Mouse (Mus musculus) CD8-positive naive resting alpha-beta T cell, adult 2 months (primary cell): ENCODE data around the gene Yipf7.

Source experiments
- DNase-seq, 2 experiments: peaks; one replicate each; pipeline ENCODE4 v3.0.0; 2022; ENCODE audit warnings: low read depth in 2 of 2, low spot score in 2 of 2

Gene Yipf7

DNA sequence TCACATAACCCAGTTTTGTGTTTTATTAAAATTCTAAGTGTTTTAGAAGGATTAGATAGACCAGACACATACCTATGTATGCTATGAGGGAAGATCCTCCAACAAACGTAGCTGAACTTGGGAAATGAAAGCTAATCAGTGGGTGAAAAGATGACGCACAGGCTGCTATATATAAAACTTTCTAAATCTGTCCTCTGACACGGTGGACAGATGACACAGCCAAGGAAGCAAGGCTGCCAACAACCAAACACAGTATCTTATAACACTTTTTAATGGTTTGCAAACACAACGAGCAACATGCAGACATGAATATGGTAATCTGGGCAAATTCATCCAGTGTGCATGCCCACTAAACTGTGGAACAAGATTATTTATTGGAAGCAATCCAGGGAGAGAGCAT lies at the start of gene Yipf7:
Gene Yipf7 (minus strand): TSS at position 160 of the 400 bp plus-strand sequence.
- DNase-seq = no peak

DNA sequence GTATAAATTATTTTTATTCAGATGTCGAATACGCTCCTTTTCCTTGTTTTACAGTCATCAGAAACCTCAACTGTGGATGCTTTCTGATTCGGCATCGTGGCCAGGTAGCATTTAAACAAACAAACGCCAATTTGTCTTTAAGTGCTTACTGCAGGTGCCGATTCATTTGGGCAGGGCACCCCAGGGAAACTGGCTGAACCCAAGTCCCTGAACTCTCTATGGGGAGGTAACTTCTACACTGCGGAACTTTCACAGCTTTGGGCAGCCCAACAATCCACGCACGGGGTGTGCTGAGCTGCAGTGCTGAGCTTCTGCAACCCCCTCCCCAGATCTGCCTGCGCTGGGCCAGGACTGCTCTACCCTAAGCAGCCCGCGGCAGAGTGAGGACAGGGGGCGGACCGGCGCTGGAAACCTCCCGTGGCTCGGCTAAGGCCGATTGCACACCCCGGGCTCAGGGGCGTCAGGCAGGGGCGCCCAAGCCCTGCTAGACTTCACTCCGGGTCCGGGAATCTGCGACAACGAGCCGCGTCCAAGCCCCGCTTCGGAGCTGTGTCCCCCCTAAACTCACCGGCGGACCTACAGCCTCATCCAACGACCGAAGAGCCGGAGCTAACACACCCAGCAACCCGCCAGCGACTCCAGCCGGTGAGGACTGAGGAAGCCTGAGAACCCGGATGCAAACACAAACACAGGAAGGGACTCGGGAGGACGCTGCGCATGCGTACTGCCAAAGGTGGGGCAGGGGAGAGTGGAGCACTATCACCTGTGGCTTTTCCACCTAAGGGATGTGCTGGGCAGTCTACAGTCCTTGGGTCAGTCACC lies 49.4 kb upstream of the Yipf7 start, which contains the start of gene Gnpda2:
Gene Gnpda2 (minus strand): TSS at position 701 of the 822 bp plus-strand sequence.
- peak; percentile 65 to 69 for DNase-seq

DNA sequence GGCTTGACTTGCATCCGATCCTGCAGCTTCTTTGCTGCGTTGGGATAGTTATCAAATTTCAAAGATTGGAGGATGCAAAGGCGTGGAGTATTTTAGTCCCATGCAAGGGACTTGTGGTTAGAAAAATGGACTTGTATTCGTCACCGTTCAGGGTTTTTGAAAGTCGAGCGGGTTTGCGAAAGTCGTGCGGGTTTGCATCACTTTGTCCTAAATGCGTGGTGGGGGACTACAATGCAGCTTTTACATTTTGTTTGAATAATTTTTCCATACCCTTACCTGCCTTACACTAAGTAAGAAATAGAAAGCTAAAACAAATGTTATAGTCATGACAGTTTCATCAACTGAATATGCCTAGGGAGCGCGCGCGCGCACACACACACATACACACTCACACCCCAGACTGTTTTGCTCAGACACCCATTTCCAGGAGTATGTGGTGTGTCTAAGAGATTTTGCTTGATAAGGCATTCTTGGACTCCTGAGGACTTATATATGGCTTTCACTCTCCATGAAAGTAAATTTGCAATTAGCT lies 15.0 kb upstream of the Yipf7 start:
- no peak for DNase-seq

DNA sequence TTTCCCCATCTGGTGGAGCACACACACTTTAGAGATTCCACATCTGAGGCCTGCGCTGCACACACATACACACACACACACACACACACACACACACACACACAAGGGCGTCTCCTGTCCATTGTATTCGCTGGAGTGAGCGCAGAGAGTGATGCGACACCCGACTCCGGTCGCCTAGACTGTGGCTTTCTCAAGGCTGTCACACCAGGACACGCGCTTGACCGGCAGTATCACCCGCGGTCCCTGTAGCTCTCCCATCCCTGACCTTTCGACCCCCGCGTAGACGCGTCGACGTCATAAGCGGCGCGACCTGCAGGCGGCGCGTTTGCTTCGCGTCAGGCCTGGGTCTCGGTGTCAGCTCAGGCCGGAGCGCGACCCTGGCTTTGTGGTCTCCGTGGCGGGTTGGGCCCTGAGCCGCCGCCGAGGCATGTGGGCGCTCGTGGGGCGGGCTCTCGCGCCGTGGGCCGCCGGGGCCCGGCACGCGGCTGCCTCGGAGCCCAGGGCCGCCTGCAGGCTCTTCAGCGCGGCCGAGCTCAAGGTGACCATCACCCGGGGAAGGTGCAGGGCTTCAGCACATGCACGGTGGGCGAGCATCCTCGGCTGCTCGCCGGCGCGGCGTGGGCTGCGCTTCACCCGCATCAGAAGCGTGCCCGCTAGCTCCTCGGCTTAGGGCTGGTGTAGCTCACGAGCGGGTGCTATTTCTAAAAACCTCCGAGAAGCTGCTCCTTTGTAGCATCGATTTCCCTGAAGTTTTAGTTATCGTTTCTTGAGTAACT lies 14.4 kb upstream of the Yipf7 start, which contains the start of gene Guf1:
Gene Guf1 (plus strand): TSS at position 296 of the 776 bp plus-strand sequence.
- peak; percentile 84 to 90 for DNase-seq

DNA sequence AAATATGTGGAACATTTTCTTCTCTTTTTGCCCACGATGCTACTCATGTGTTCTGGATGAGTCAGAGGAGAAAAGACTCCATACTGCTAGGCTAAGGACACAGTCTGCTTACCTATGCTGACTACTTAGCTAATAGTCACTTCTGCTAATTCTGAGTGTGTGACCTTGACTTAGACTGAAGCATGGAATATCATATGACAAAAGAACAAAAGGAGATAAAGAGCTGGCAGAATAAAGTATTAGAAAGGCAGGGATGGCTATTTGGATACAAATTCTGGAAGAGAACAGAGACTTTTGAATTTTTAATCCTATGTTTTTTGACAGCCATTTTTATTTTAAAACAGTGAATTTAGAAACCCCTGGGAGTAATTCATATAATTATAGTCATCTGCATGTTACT lies 768 bp downstream of the Yipf7 start:
- DNase-seq = no peak

DNA sequence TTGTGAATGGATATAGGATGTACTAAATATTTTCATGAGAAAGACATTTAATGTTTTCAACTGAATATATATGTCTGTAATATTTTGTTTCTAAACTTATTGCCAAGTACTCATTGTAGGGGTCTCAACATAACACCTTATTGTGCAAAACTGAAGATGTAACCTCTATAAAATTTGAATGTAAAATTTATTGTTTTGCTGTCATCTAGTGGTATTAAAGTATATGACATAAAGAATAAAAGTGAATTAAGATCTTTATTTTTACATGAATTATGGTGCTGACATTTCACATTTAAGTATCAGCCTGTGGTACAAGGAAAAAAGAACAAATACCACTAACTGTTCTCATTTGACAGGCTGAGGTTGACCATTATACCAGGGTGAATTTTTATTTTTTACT lies 18.5 kb downstream of the Yipf7 start:
- DNase-seq = no peak

DNA sequence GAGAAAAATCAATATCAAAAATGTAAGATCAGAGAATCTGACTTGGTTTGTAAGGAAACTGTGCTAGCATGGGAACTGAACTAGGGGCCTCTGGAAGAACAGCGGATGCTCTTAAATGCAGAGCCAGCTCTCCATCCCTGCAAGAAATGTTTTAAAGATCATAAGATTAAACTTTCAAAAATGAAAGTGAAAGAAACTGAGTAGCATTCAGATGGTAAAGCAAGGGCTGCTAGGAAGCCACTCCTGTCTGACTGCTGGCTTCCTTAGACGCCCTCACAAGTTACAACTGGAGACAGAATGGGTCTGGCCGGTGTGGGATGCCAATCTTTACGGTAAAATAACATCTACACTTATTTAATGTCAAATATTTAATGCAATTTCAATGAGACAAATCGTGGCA lies 20.4 kb downstream of the Yipf7 start:
- no peak for DNase-seq

DNA sequence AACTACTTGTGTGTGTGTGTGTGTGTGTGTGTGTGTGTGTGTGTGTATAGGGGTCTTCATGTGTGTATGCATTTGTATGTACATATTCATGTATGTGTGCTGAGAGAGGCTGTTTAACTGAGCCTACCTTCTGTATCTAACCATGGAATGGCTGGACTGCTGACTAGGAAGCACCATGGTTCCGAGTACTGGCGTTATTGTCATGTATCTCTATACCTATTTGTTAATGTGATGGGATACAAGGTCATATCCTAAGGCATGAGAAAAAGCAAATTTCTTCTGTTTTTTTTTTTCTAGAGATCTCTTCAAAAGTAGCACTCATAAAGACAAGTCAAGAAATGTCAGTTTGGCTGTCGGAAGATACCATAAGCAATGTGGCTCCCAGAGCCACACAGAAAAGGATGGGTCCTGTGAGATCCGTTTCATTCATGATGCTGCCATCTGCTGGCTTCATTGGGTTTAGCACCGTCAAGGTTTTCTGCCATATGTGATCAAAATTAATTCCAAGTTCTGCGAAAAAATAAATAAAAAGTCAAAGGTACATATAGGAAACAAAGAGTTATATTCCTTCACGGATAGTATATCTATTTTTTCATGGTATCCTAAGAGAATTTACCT lies 21.7 kb downstream of the Yipf7 start:
- peak in 1 of 2 experiments; percentile 34 for DNase-seq

DNA sequence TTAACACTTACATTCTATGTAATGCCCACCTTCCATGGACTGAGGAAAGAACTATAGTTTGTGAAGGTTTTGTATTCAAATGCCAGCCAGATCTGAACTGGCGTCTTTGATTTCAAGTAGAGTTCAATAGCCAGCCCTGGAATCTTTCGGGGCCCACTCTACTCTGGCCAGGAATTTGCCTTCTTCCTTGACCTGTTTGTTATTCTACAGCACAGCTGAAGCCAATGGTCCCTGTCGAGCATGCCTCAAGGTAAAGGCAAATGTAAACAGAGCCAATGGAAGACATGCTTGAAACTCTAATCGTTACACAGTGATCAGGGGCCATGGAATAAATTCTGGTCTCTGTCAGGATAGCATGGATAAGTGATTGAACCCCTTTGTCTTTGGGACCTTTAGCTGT lies 30.2 kb downstream of the Yipf7 start:
- DNase-seq = no peak

DNA sequence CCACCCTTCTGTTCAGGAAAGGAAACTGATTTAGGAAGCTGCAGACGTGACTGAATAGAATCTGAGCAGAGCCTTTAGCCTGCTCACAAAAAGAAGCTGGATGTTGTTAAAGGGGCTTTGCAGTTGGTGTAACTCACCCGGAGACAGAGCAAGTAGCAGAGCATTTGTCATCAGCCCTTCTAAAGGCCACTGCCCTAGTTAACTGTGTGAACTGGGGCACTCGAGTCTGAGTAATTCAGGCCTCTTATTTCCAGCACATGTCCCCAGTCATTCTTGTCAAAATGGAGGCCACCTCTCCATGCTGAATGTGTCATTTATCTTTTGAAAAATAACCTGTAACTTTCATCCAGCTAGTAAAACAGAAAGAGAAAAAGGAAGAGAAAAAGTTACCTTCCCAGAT lies 30.8 kb downstream of the Yipf7 start:
- DNase-seq = no peak

DNA sequence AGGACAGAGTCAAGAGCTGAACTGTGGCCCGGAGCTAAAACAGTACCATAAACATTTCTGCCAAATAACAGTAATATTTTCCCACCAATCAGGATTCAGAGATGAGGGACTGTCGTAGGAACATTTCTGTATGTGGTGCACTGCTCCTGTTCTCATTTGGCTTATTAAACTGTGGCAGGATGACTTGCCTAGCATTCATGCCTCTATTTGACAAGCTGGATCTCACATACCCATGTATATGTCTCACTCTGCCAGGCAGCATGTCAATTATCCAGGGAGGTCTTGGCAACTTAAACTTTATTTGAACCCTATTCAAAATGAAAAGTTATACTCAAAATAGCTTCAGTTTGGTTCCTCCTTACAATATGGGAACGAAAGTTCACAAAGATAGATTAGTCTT lies 35.4 kb downstream of the Yipf7 start:
- no peak for DNase-seq

DNA sequence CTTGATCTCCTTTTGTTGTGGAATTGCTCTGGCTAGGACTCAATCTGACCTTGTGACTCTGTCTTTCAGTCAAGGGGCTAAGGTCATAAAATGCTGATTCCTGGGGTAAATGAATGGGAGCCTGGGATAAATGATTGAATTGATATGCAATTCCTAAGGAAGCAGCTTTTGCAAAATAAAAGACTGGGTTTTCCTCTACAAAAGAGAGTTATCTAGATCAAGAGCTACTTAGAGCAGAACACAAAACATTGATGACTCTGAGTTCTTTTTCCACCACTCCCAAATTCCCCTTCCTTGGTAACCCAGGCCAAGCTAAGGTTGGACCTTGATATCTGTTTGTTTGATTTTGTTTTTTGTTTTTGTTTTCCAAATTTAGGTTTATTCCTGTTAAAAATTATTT lies 53.4 kb downstream of the Yipf7 start:
- no peak for DNase-seq

DNA sequence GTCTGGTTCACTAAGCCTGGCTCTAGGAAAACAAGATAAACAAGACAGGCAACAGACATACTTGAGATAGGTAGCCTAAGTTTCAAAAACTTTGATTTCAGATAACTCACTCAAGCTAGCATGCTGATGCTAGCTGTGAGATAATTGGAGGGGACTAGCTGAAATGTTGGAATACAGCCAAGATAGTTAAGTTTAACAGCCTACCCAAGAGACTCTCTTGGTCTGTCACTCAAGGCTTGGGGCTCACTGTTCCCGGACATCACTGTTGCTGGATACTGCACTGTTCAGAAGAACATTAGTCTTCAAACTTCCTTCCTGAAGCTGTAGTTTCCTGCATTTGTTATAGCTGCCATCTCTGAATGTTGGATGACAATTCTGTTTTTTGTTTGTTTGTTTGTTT lies 74.9 kb downstream of the Yipf7 start:
- no peak for DNase-seq
